Mouse (Mus musculus) heart, postnatal 4 days (tissue): ENCODE data around the gene Depp1. TPM values are rescaled to one million over a fixed set of nuclear protein-coding genes. Genes with fewer than 3 reads are reported as not detected.

Experiments
- DNase-seq: peaks from one replicate; pipeline ENCODE4 v3.0.0; 2021
- microRNA-seq, 2 experiments: library from miRNA; unstranded; fragments of <30 nt; microRNA quantifications; one replicate each; pipeline ENCODE4 v1.2.0; 2021 to 2022
- total RNA-seq, 2 experiments: library from RNA; stranded (reverse); gene quantifications; 2 replicates each; pipeline ENCODE4 v1.2.3; 2021

The Depp1 gene
- total RNA-seq, 2 experiments from 2014 or later, result 36.8 to 42.9 TPM

GRCm38 (mm10) chr6:116682317-116682716 lies 31.9 kb downstream of the Depp1 start:
- DNase-seq, result peak; percentile 47

GRCm38 (mm10) chr6:116693639-116694038 lies 43.2 kb downstream of the Depp1 start:
- DNase-seq, result no peak

- no peak for DNase-seq
These were observed 43.9 kb downstream of the Depp1 start for GRCm38 (mm10) chr6:116694346-116694745.

- no peak for DNase-seq
These were observed 47.0 kb downstream of the Depp1 start for GRCm38 (mm10) chr6:116697413-116697812.

GRCm38 (mm10) chr6:116697896-116698425 lies 47.6 kb downstream of the Depp1 start:
- no peak for DNase-seq

- no peak for DNase-seq
These were observed 50.4 kb downstream of the Depp1 start for GRCm38 (mm10) chr6:116700821-116701220.

Small RNA genes lying within 50 kb of the gene (microRNA-seq; reads per million reads assigned to microRNA genes)
- gene Mir7043, result 0 reads per million in 2 experiments

Other genes with a start within 250 kb of the Depp1 start
- gene Alox5, start 189.4 kb upstream of the Depp1 start, total RNA-seq, result 1 to 10 TPM; 6.3 to 6.7 TPM
- gene Olfr211, start 161.5 kb upstream of the Depp1 start, total RNA-seq, result not detected
- gene Olfr212, start 144.1 kb upstream of the Depp1 start, total RNA-seq, result under 1 TPM in 1 of 2 experiments, not detected in 1; 0.12 TPM
- gene Olfr213, start 112.2 kb upstream of the Depp1 start, total RNA-seq, result not detected
- gene Gm5580, start 99.5 kb upstream of the Depp1 start, total RNA-seq, result 1 to 10 TPM; 4.0 to 4.4 TPM
- gene Olfr214, start 96.4 kb upstream of the Depp1 start, total RNA-seq, result not detected
- not detected for gene Olfr215, start 66.4 kb upstream of the Depp1 start, total RNA-seq
- gene Zfp422, start 21.6 kb upstream of the Depp1 start, total RNA-seq, result 10 to 100 TPM; 36.7 to 43.5 TPM
- gene Rassf4, start 23.3 kb downstream of the Depp1 start, total RNA-seq, result 1 to 10 TPM; 5.4 to 6.3 TPM
- gene Tmem72, start 66.3 kb downstream of the Depp1 start, total RNA-seq, result under 1 TPM; 0.17 to 0.29 TPM